Mouse (Mus musculus): ENCODE measurements around the gene Asic2. TPM values are rescaled to one million over a fixed set of nuclear protein-coding genes. Genes with fewer than 3 reads are reported as not detected.

Gene Asic2
- polyA plus RNA-seq, 1 experiment from 2014 or later: not detected

DNA sequence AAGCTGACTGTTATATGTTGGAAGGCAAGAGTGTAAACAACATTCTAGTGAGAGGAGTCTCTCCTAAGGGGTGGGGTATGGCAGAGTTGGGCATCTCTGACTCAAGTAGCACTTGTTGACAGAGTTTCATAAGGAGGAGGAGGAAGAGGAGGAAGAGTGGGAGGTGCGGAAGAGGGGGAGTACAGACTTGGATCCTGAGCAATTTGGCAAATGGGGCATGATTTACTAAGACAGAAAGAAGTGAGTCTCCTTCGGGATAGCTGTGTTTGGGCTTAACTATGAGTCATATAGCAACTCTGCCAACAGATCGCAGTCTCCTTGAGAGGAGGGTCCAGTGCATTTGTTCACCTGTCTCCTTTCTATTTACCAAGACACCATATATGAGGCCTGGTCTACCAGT lies 549.1 kb downstream of the Asic2 start:
- Histone ChIP-seq H3K9me3 (replicated peaks; ENCODE audit: control insufficient read depth, low read length) (no peaks in the 10 kb centered on the region), H3K4me2 (ENCODE audit: low read depth, low read length) (no peak overlapping the region), H3K27me3 (ENCODE audit: control insufficient read depth, insufficient read depth, low read depth, low read length) (no peaks in the 10 kb centered on the region), H3K4me1 (ENCODE audit: control insufficient read depth, low read depth, low read length) (no peaks in the 10 kb centered on the region), H3K9ac (ENCODE audit: low read depth, low read length) (no peak overlapping the region), H3K27ac (ENCODE audit: low read length) (no peak overlapping the region), H3K36me3 (ENCODE audit: control insufficient read depth, insufficient read depth) (no peaks in the 10 kb centered on the region), H3K4me3 (ENCODE audit: low read depth, low read length) (no peak overlapping the region)
- 56% methylated on average over 3 of the region's 3 CpGs for WGBS (ENCODE audit: insufficient replicate concordance)
- no peak for ATAC-seq (ENCODE audit: low read depth)

DNA sequence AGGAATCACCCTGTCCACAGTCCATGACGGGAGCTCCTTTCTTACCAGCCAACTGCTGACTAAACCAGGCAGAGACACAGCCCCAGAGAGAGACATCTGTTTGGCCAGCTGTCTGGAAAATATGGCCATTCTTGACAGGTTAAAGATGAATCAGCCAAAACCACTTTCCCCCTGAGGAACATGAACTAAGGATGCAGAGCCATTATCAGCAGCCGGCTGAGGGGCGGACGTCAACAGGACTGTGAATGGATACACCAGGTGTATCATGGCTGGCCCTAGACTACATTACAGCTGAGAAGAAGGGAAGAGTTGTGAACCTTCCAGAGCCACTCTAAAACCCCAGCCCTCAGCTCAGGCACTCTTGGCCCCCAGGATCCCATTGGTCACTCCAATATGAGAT lies 550.2 kb downstream of the Asic2 start:
- H3K9me3 ChIP-seq (replicated peaks; ENCODE audit: control insufficient read depth, low read length): no peaks in the 10 kb centered on the region
- no peak overlapping the region for H3K4me3 ChIP-seq (ENCODE audit: low read depth, low read length)
- 74% methylated on average over 4 of the region's 4 CpGs for WGBS (ENCODE audit: insufficient replicate concordance)
- H3K4me1 ChIP-seq (ENCODE audit: control insufficient read depth, low read depth, low read length): no peaks in the 10 kb centered on the region
- no peak overlapping the region for H3K4me2 ChIP-seq (ENCODE audit: low read depth, low read length)
- ATAC-seq (ENCODE audit: low read depth): no peak
- H3K9ac ChIP-seq (ENCODE audit: low read depth, low read length): no peak overlapping the region
- H3K27me3 ChIP-seq (ENCODE audit: control insufficient read depth, insufficient read depth, low read depth, low read length): no peaks in the 10 kb centered on the region
- H3K27ac ChIP-seq (ENCODE audit: low read length): no peak overlapping the region
- no peaks in the 10 kb centered on the region for H3K36me3 ChIP-seq (ENCODE audit: control insufficient read depth, insufficient read depth)

DNA sequence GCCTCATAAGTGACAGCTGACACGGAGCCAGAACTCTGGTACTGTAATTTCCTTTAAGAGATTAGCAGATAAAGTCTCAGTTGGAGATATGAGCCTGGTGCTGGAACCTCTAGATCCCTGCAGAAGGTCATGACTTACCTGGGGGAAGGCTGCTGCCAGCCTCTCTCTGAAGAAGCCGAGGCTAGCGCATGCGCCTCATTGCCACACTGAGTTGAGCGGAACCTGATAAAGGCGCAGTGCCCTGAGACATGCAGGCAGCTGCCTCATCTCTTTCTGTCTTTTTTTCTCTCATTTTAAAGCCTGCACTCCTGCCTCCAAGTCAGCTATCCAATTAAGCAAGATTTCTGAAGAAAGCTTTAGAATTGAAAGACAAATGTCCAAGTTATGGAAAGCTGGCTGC lies 551.9 kb downstream of the Asic2 start:
- Histone ChIP-seq H3K4me2 (ENCODE audit: low read depth, low read length) (no peak overlapping the region), H3K4me1 (ENCODE audit: control insufficient read depth, low read depth, low read length) (no peaks in the 10 kb centered on the region), H3K9me3 (replicated peaks; ENCODE audit: control insufficient read depth, low read length) (no peaks in the 10 kb centered on the region), H3K36me3 (ENCODE audit: control insufficient read depth, insufficient read depth) (no peaks in the 10 kb centered on the region), H3K27me3 (ENCODE audit: control insufficient read depth, insufficient read depth, low read depth, low read length) (no peaks in the 10 kb centered on the region), H3K4me3 (ENCODE audit: low read depth, low read length) (no peak overlapping the region), H3K27ac (ENCODE audit: low read length) (no peak overlapping the region), H3K9ac (ENCODE audit: low read depth, low read length) (no peak overlapping the region)
- 67% methylated on average over 6 of the region's 6 CpGs for WGBS (ENCODE audit: insufficient replicate concordance)
- no peak for ATAC-seq (ENCODE audit: low read depth)

DNA sequence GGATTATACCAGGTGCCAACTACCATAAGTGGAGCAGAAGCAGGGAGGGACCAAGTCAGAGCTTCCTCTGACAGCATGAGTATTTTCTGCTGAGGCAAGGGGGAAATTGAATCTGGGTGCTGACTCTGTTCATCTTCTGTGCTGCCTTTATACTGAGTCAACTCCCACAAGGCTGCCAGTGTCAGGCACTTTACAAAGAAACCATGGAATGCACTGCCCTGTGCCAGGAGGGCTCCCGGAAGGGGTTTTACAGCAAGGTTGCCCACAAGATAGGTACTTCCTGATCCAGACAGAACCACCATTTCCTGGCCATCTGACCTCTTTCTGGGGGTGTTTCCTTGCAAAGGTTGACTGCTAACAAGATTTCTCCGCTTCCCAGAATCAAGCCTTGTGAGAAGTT lies 553.7 kb downstream of the Asic2 start:
- no peaks in the 10 kb centered on the region for H3K9me3 ChIP-seq (replicated peaks; ENCODE audit: control insufficient read depth, low read length)
- H3K4me2 ChIP-seq (ENCODE audit: low read depth, low read length): no peak overlapping the region
- no peak overlapping the region for H3K9ac ChIP-seq (ENCODE audit: low read depth, low read length)
- H3K27me3 ChIP-seq (ENCODE audit: control insufficient read depth, insufficient read depth, low read depth, low read length): no peaks in the 10 kb centered on the region
- H3K4me1 ChIP-seq (ENCODE audit: control insufficient read depth, low read depth, low read length): no peaks in the 10 kb centered on the region
- H3K27ac ChIP-seq (ENCODE audit: low read length): no peak overlapping the region
- H3K36me3 ChIP-seq (ENCODE audit: control insufficient read depth, insufficient read depth): no peaks in the 10 kb centered on the region
- no peak for ATAC-seq (ENCODE audit: low read depth)
- WGBS (ENCODE audit: insufficient replicate concordance): 33% methylated on average over 2 of the region's 2 CpGs
- no peak overlapping the region for H3K4me3 ChIP-seq (ENCODE audit: low read depth, low read length)

DNA sequence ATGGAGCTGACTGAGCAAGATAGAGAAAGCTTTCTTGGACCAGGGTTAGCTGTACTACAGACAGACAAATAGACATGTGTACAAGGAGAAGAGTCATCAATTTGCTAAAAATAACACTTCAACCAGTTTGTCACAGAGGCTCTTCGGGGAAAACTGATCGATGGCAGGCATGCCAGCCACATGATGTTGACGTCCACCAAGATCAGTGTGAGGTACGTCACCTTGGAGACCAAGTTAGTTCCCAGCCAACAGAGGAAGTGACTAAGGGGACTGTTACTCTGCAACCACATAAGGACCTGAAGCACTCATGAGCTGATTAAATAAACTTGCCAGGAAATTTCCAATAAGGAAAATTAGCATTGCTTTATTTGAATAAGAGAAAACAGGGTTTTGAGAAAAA lies 557.0 kb downstream of the Asic2 start:
- Histone ChIP-seq H3K27me3 (ENCODE audit: control insufficient read depth, insufficient read depth, low read depth, low read length) (no peaks in the 10 kb centered on the region), H3K9ac (ENCODE audit: low read depth, low read length) (no peak overlapping the region), H3K36me3 (ENCODE audit: control insufficient read depth, insufficient read depth) (no peaks in the 10 kb centered on the region), H3K27ac (ENCODE audit: low read length) (no peak overlapping the region), H3K4me2 (ENCODE audit: low read depth, low read length) (no peak overlapping the region), H3K4me1 (ENCODE audit: control insufficient read depth, low read depth, low read length) (no peaks in the 10 kb centered on the region), H3K9me3 (replicated peaks; ENCODE audit: control insufficient read depth, low read length) (no peaks in the 10 kb centered on the region), H3K4me3 (ENCODE audit: low read depth, low read length) (no peak overlapping the region)
- ATAC-seq (ENCODE audit: low read depth): no peak
- WGBS (ENCODE audit: insufficient replicate concordance): 27% methylated on average over 4 of the region's 4 CpGs

DNA sequence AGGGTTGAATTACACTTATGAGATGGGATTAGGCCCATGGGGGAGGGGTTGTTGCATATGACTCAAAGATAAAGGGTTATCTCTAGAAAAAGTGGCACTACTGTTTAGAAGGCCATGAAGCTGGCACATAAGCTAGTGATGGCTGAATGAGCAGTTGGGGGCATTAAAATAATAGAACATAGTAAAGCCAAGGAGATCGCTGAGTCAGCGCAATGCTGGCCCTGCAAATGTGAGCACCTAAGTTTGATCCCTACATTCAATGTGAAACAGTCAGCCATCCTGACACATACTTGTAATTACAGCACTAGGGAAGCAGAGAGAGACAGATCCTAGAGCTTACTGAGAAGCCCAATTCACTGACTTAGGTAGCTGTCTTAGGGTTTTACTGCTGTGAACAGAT lies 562.3 kb downstream of the Asic2 start:
- Histone ChIP-seq H3K4me1 (ENCODE audit: control insufficient read depth, low read depth, low read length) (no peaks in the 10 kb centered on the region), H3K9ac (ENCODE audit: low read depth, low read length) (no peak overlapping the region), H3K36me3 (ENCODE audit: control insufficient read depth, insufficient read depth) (no peaks in the 10 kb centered on the region), H3K4me2 (ENCODE audit: low read depth, low read length) (no peak overlapping the region), H3K27me3 (ENCODE audit: control insufficient read depth, insufficient read depth, low read depth, low read length) (no peaks in the 10 kb centered on the region), H3K9me3 (replicated peaks; ENCODE audit: control insufficient read depth, low read length) (no peaks in the 10 kb centered on the region), H3K27ac (ENCODE audit: low read length) (no peak overlapping the region), H3K4me3 (ENCODE audit: low read depth, low read length) (no peak overlapping the region)
- WGBS (ENCODE audit: insufficient replicate concordance): 82% methylated on average over 2 of the region's 2 CpGs
- no peak for ATAC-seq (ENCODE audit: low read depth)

DNA sequence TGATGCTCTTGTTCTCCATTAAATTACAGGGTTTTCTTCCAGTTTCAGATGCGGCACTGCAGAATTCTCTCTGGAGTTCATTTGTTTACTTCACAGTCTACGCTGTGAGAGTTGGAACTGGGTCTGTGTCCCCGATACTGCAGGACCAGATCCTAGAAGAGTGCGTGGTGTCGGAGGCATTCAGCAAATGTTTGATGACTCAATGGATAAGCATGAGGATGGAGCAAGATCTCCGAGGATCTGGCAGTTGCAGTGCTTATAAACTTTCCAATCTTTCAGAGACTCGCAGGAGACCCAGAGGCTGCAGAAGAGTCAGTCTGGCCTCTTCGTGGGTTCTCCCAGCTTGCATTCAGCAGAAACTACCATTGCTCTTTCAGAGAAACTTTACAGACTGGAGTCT lies 566.0 kb downstream of the Asic2 start:
- H3K27ac ChIP-seq (ENCODE audit: low read length): no peak overlapping the region
- H3K4me3 ChIP-seq (ENCODE audit: low read depth, low read length): no peak overlapping the region
- H3K4me1 ChIP-seq (ENCODE audit: control insufficient read depth, low read depth, low read length): no peaks in the 10 kb centered on the region
- H3K36me3 ChIP-seq (ENCODE audit: control insufficient read depth, insufficient read depth): no peaks in the 10 kb centered on the region
- H3K4me2 ChIP-seq (ENCODE audit: low read depth, low read length): no peak overlapping the region
- 67% methylated on average over 8 of the region's 8 CpGs for WGBS (ENCODE audit: insufficient replicate concordance)
- H3K9ac ChIP-seq (ENCODE audit: low read depth, low read length): no peak overlapping the region
- no peak for ATAC-seq (ENCODE audit: low read depth)
- H3K9me3 ChIP-seq (replicated peaks; ENCODE audit: control insufficient read depth, low read length): no peaks in the 10 kb centered on the region
- no peaks in the 10 kb centered on the region for H3K27me3 ChIP-seq (ENCODE audit: control insufficient read depth, insufficient read depth, low read depth, low read length)

DNA sequence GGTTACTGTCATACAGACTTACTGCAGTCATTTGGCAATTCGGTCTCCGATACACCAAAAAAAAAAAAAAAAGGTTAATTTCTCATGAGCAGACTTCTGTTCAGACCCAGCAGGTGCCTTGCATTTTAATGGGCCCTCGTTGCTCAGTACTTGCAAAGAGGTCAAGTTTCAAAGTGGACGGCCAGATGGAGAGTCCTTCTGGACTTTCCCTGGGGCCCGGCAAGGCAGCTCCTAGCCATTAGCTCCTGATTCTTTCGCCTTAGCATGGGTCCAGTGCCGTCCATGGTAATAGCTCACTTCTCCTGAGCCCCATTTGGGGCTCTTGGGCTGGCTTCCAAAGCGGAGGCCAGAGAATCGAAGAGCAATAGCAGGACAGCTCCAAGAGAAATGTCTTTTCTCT lies 575.4 kb downstream of the Asic2 start:
- H3K4me2 ChIP-seq (ENCODE audit: low read depth, low read length): no peak overlapping the region
- no peaks in the 10 kb centered on the region for H3K36me3 ChIP-seq (ENCODE audit: control insufficient read depth, insufficient read depth)
- no peaks in the 10 kb centered on the region for H3K27me3 ChIP-seq (ENCODE audit: control insufficient read depth, insufficient read depth, low read depth, low read length)
- H3K27ac ChIP-seq (ENCODE audit: low read length): no peak overlapping the region
- no peak overlapping the region for H3K4me3 ChIP-seq (ENCODE audit: low read depth, low read length)
- WGBS (ENCODE audit: insufficient replicate concordance): 55% methylated on average over 9 of the region's 9 CpGs
- H3K9me3 ChIP-seq (replicated peaks; ENCODE audit: control insufficient read depth, low read length): no peaks in the 10 kb centered on the region
- H3K9ac ChIP-seq (ENCODE audit: low read depth, low read length): no peak overlapping the region
- no peaks in the 10 kb centered on the region for H3K4me1 ChIP-seq (ENCODE audit: control insufficient read depth, low read depth, low read length)
- no peak for ATAC-seq (ENCODE audit: low read depth)

DNA sequence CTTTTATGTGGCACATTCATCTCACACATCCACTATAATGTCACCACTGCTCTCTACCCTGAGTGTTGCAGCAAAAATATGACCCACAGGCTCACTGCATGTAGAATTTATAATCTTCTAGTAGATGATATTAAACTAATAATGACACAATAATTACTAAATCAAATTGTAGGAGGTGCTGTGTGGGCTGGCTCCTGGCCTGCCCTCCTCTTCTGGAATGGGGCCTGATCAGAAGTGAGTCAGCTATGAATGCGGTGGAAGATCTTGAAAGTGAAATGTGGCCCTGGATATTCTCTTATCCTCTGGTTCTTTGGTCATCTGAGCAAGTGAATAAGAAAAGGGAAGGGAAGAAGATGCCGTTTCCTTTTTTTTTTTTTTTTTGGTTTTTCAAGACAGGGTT lies 582.1 kb downstream of the Asic2 start:
- Histone ChIP-seq H3K4me2 (ENCODE audit: low read depth, low read length) (no peak overlapping the region), H3K27me3 (ENCODE audit: control insufficient read depth, insufficient read depth, low read depth, low read length) (no peaks in the 10 kb centered on the region), H3K27ac (ENCODE audit: low read length) (no peak overlapping the region), H3K9ac (ENCODE audit: low read depth, low read length) (no peak overlapping the region), H3K4me3 (ENCODE audit: low read depth, low read length) (no peak overlapping the region), H3K36me3 (ENCODE audit: control insufficient read depth, insufficient read depth) (no peaks in the 10 kb centered on the region), H3K4me1 (ENCODE audit: control insufficient read depth, low read depth, low read length) (no peaks in the 10 kb centered on the region), H3K9me3 (replicated peaks; ENCODE audit: control insufficient read depth, low read length) (no peaks in the 10 kb centered on the region)
- no peak for ATAC-seq (ENCODE audit: low read depth)
- WGBS (ENCODE audit: insufficient replicate concordance): 44% methylated on average over 2 of the region's 2 CpGs

DNA sequence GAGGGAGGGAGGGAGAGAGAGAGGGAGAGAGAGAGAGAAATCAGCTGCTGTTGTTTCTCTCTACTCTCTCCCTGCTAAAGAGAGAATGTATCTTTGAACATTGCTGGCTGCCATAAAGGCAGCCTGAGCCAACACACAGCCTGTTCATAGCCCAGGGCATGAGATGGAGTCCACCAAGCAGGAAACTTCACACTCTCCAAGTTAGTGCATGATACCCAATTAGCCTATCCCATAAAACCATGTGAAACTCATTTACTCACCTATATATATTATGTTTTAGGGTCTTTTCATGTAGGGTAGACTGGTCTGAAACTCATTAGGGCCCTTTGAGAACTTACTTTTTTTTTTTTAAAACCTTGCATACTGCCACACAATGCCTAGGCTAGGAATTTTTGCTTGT lies 582.7 kb downstream of the Asic2 start:
- no peak overlapping the region for H3K9ac ChIP-seq (ENCODE audit: low read depth, low read length)
- H3K27me3 ChIP-seq (ENCODE audit: control insufficient read depth, insufficient read depth, low read depth, low read length): no peaks in the 10 kb centered on the region
- H3K4me2 ChIP-seq (ENCODE audit: low read depth, low read length): no peak overlapping the region
- H3K9me3 ChIP-seq (replicated peaks; ENCODE audit: control insufficient read depth, low read length): no peaks in the 10 kb centered on the region
- no peak for ATAC-seq (ENCODE audit: low read depth)
- no peaks in the 10 kb centered on the region for H3K4me1 ChIP-seq (ENCODE audit: control insufficient read depth, low read depth, low read length)
- H3K4me3 ChIP-seq (ENCODE audit: low read depth, low read length): no peak overlapping the region
- H3K36me3 ChIP-seq (ENCODE audit: control insufficient read depth, insufficient read depth): no peaks in the 10 kb centered on the region
- no peak overlapping the region for H3K27ac ChIP-seq (ENCODE audit: low read length)

Data from liver, embryonic 16.5 days (tissue).